Mouse (Mus musculus) small intestine, adult 2 months (tissue): Measurements from ENCODE around the gene Rgmb.

Source experiments
- CTCF ChIP-seq: fragments of 200-500 bp; IDR thresholded peaks from 2 replicates; pipeline ENCODE4 v1.5.1; 2012; ENCODE audit warnings: low read depth, mild to moderate bottlenecking, control low read depth, inconsistent platforms, low read length, moderate library complexity, mixed read lengths; ENCODE audit not compliant: insufficient replicate concordance, insufficient read length; ENCODE audit errors: extremely low read depth
- POLR2A ChIP-seq: fragments of 200-500 bp; IDR thresholded peaks from 2 replicates; pipeline ENCODE4 v1.6.1; 2012; ENCODE audit warnings: low read depth, mild to moderate bottlenecking, control low read depth, inconsistent platforms, low read length, moderate library complexity

DNA sequence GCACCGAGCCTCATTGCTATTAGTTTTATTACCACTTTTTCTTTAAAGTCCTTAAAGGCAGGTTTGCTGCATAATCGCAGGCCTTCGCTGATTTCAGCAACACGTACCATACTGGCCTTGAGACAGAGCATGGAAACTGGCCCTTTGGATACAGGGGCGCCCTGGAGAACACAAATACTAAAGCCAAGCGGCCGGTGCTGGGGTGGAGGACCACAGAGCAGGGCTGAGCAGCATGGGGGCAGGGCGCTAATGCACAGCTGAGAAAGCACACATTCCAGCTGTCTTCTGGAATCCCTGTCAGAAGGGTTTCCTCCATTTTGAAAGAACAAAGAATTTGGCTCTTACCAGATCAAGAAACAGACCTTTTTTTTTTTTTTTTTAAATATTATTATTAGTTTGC lies 12.5 kb downstream of the Rgmb start:
- TF ChIP-seq CTCF (no peak), POLR2A (no peak)
